Mouse (Mus musculus): ENCODE measurements around the gene Kcnk7. TPM values are rescaled to one million over a fixed set of nuclear protein-coding genes. Genes with fewer than 3 reads are reported as not detected.

Kcnk7 gene
- polyA plus RNA-seq, 1 experiment: 0.19 TPM

DNA sequence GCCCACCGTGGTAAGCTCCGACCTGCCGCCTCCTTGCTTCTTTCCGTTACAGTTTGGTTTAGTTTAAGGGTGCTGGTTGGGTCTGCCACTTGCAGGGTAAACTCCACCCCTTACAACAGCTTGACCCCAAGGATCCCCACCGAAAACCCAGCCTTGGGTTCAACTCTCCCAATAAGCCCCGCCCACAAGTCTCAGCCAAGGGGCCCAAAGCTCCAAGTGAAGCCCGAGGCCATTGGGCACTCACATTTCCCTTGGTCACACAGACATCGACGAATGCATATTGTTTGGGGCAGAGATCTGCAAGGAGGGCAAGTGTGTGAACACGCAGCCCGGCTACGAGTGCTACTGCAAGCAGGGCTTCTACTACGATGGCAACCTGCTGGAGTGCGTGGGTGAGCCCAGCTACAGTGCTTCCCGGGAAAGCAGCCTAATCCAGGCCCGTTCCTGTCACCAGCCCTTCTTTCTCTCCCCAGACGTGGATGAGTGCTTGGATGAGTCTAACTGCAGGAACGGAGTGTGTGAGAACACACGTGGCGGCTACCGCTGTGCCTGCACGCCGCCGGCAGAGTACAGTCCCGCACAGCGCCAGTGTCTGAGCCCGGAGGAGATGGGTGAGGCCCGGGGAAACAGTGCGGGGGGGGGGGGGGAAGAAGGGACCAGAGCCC, 52.3 kb downstream of the Kcnk7 start:
- Histone ChIP-seq H3K79me2 (ENCODE audit: control insufficient read depth, insufficient read depth) (no peaks in the 10 kb centered on the region), H3K4me3 (ENCODE audit: insufficient read depth, poor library complexity, severe bottlenecking) (no peak overlapping the region), H3K36me3 (ENCODE audit: control insufficient read depth, insufficient read depth) (peaks cover 77% of the 10 kb centered on the region), H3K27me3 (ENCODE audit: control insufficient read depth, insufficient read depth, insufficient read length) (no peaks in the 10 kb centered on the region), H3K79me3 (ENCODE audit: low read depth) (no peaks in the 10 kb centered on the region), H3ac (ENCODE audit: control insufficient read depth, insufficient read length, low read depth) (no peak overlapping the region)
- no peak for TF ChIP-seq FOSL1 (IDR thresholded peaks at IDR 0.05; ENCODE audit: insufficient read depth, low read length, poor library complexity, severe bottlenecking)
- no peak for TF ChIP-seq MAX (IDR thresholded peaks at IDR 0.05)
- no peak for TF ChIP-seq MYOD1 (IDR thresholded peaks at IDR 0.05; ENCODE audit: control insufficient read depth, insufficient read length, low read depth)
- no peak for TF ChIP-seq CEBPB (IDR thresholded peaks at IDR 0.05; ENCODE audit: low read depth)

Small RNA genes within 50 kb of the gene (microRNA-seq; reads per million reads assigned to microRNA genes)
- gene Mir6987 (ENCODE audit: borderline microRNAs expressed): 0.36 reads per million

Other genes starting within 250 kb of the Kcnk7 start
- 30.5 TPM for gene Ccdc85b, start 246.5 kb upstream of the Kcnk7 start, polyA plus RNA-seq (2012; fragmentation: generic; extraction: Trizol)
- gene Fibp, start 243.8 kb upstream of the Kcnk7 start, polyA plus RNA-seq (2012; fragmentation: generic; extraction: Trizol): 83.7 TPM
- gene Ctsw, start 235.9 kb upstream of the Kcnk7 start, polyA plus RNA-seq (2012; fragmentation: generic; extraction: Trizol): 4.8 TPM
- gene Efemp2, start 230.4 kb upstream of the Kcnk7 start, polyA plus RNA-seq (2012; fragmentation: generic; extraction: Trizol): 177 TPM
- 50.3 TPM for gene Mus81, start 216.0 kb upstream of the Kcnk7 start, polyA plus RNA-seq (2012; fragmentation: generic; extraction: Trizol)
- gene Cfl1, start 213.9 kb upstream of the Kcnk7 start, polyA plus RNA-seq (2012; fragmentation: generic; extraction: Trizol): 2,315 TPM
- 0.15 TPM for gene 1700020D05Rik, start 200.6 kb upstream of the Kcnk7 start, polyA plus RNA-seq (2012; fragmentation: generic; extraction: Trizol)
- 1.1 TPM for gene Snx32, start 193.8 kb upstream of the Kcnk7 start, polyA plus RNA-seq (2012; fragmentation: generic; extraction: Trizol)
- not detected for gene Ovol1, start 143.7 kb upstream of the Kcnk7 start, polyA plus RNA-seq (2012; fragmentation: generic; extraction: Trizol)
- 3.9 TPM for gene Ap5b1, start 136.3 kb upstream of the Kcnk7 start, polyA plus RNA-seq (2012; fragmentation: generic; extraction: Trizol)
- gene Rnaseh2c, start 102.5 kb upstream of the Kcnk7 start, polyA plus RNA-seq (2012; fragmentation: generic; extraction: Trizol): 77.8 TPM
- 48.4 TPM for gene Kat5, start 94.1 kb upstream of the Kcnk7 start, polyA plus RNA-seq (2012; fragmentation: generic; extraction: Trizol)
- 56.5 TPM for gene Rela, start 66.9 kb upstream of the Kcnk7 start, polyA plus RNA-seq (2012; fragmentation: generic; extraction: Trizol)
- gene Sipa1, start 40.7 kb upstream of the Kcnk7 start, polyA plus RNA-seq (2012; fragmentation: generic; extraction: Trizol): 22.9 TPM
- 24.2 TPM for gene Map3k11, start 15.6 kb upstream of the Kcnk7 start, polyA plus RNA-seq (2012; fragmentation: generic; extraction: Trizol)
- gene Pcnx3, start 15.5 kb upstream of the Kcnk7 start, polyA plus RNA-seq (2012; fragmentation: generic; extraction: Trizol): 28.0 TPM
- 62.1 TPM for gene Ehbp1l1, start 21.9 kb downstream of the Kcnk7 start, polyA plus RNA-seq (2012; fragmentation: generic; extraction: Trizol)
- gene Fam89b, start 25.3 kb downstream of the Kcnk7 start, polyA plus RNA-seq (2012; fragmentation: generic; extraction: Trizol): 129 TPM
- 128 TPM for gene Ltbp3, start 36.5 kb downstream of the Kcnk7 start, polyA plus RNA-seq (2012; fragmentation: generic; extraction: Trizol)
- 69.6 TPM for gene Scyl1, start 67.1 kb downstream of the Kcnk7 start, polyA plus RNA-seq (2012; fragmentation: generic; extraction: Trizol)
- gene Frmd8, start 170.9 kb downstream of the Kcnk7 start, polyA plus RNA-seq (2012; fragmentation: generic; extraction: Trizol): 44.1 TPM
- gene Slc25a45, start 173.4 kb downstream of the Kcnk7 start, polyA plus RNA-seq (2012; fragmentation: generic; extraction: Trizol): 5.5 TPM
- 1.0 TPM for gene Tigd3, start 189.8 kb downstream of the Kcnk7 start, polyA plus RNA-seq (2012; fragmentation: generic; extraction: Trizol)
- gene Dpf2, start 208.6 kb downstream of the Kcnk7 start, polyA plus RNA-seq (2012; fragmentation: generic; extraction: Trizol): 69.3 TPM
- gene Cdc42ep2, start 220.4 kb downstream of the Kcnk7 start, polyA plus RNA-seq (2012; fragmentation: generic; extraction: Trizol): 3.6 TPM

All from C2C12 (cell line).